Mouse (Mus musculus) granulocyte monocyte progenitor cell, adult 5-6 weeks (primary cell): Measurements from ENCODE around the gene Taf9. TPM values are rescaled to one million over a fixed set of nuclear protein-coding genes. Genes with fewer than 3 reads are reported as not detected.

Source experiments
- ATAC-seq: replicated peaks from 2 replicates; pipeline ENCODE4 v1.8.0; 2016; ENCODE audit warnings: mild to moderate bottlenecking, moderate TSS enrichment, inconsistent platforms; ENCODE audit not compliant: poor library complexity, severe bottlenecking
- total RNA-seq, 2 experiments: library from RNA; stranded (forward) in 1 of 2; stranded (reverse) in 1 of 2; fragments of 200-712, 200-1000 nt in 1 of 2; fragments of >200 nt in 1 of 2; fragmentation: Nextera tagmentation in 1 of 2; gene quantifications; 2 replicates each; pipeline ENCODE4 v1.2.3; 2014 to 2017

Taf9 gene
- total RNA-seq (2014; fragmentation: Nextera tagmentation) (26.5 and 41.9 TPM in 2 replicates), total RNA-seq (2017) (38.9 and 58.9 TPM in 2 replicates)

DNA sequence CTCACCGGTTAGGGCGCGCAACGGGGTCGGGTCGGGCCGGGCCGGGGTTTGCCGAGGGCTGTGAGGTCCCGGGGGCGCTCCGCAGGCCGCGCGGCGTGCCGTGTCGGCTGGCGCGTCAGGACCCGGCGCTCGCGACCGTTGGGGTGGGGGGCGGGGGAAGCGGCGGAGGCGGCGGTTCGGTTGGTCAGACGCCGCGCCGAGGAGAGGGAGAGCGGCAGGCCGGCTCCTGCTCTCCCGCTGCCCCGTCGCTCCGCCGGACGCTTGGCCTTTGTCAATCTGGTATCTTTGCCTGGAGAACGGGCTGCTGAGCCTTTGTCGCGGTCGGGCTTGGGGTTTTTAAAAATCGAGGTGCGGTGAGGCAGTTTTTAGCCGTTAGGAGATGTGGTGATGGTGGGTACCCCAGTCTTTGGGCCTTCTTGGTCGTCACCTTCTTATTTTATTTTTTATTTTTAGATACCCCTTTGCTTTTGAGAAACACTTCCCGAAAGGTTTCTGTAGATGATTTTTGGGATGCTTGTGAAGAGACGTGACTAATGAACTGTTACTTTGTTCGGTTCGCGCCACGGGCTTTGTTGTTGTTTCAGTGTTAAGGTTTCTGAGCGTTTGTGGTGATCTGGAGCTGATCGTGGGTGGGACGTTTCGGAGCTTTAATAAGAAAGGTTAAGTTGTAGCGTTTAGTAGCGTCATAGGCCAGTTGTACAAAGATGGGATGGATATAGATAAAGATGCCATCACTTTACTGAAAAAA is at the start of gene Taf9:
TSS of gene Taf9 (plus strand) at position 141 of the 748 bp plus-strand sequence.
- ATAC-seq = no peak

GRCm38 (mm10) chr13:100602239-100602902 is 49.0 kb upstream of the Taf9 start:
- ATAC-seq = peak; percentile 87

GRCm38 (mm10) chr13:100603031-100603737 is 48.2 kb upstream of the Taf9 start:
- no peak for ATAC-seq

- ATAC-seq = no peak
These were observed 47.7 kb upstream of the Taf9 start for GRCm38 (mm10) chr13:100603738-100604095.

DNA sequence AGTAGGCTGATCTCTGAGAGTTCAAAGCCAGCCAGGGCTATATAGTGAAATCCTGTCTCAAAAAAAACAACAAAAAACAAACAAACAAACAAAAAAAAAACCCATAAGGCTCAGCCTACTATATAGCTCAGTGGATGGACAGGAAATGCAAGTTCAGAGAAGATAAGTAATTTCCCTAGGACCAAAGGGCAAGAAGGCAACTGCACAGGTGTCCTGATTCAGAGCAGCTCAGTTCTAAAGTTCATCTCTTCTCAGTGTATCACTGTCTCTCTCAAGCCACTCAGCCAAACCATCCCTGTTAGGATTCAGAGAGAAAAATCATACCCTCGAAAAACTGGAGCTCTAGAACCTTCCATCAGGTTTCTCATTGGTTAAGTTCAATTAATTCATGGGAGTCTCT is 45.5 kb upstream of the Taf9 start:
- ATAC-seq = no peak

- no peak for ATAC-seq
These were observed 43.6 kb upstream of the Taf9 start for GRCm38 (mm10) chr13:100607756-100608155.

DNA sequence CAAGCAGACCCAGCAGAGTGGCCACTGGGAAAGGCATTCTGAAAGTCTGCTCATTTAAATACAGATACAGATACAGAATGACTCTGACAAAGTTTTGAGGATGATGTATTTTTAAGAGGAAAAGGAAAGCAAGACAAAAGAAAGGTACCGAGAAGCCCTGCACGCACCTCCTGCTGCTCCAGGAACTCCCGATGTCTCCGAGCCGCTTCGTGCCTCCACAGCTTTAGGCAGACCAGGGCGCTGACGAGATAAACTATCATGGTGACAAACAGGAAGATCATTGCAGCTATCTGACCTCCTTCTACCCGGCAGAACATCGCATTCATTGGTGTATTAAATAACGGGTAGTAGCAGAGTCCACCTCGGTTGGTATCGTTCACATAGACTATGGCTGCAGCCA is 40.1 kb upstream of the Taf9 start:
- no peak for ATAC-seq

GRCm38 (mm10) chr13:100612251-100612650 is 39.1 kb upstream of the Taf9 start:
- no peak for ATAC-seq

DNA sequence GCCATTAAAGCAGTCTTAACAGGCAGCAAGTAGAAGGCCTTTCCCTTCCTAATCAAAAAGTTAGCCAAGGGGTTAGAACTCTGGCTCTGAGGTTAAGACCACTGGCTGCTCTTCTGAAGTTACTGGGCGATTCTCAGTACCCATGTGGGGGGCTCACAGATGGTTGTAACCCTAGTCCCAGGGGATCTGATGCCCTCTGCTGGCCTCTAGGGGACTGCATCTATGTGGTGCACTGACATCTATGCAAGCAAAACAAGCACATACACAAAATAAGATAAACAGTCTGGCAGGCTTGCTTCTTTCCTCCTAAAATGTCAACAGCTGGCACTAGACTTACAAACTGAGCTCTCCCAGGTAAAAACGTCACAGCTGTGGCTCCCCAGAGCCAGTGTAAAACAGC is 38.5 kb upstream of the Taf9 start:
- no peak for ATAC-seq

DNA sequence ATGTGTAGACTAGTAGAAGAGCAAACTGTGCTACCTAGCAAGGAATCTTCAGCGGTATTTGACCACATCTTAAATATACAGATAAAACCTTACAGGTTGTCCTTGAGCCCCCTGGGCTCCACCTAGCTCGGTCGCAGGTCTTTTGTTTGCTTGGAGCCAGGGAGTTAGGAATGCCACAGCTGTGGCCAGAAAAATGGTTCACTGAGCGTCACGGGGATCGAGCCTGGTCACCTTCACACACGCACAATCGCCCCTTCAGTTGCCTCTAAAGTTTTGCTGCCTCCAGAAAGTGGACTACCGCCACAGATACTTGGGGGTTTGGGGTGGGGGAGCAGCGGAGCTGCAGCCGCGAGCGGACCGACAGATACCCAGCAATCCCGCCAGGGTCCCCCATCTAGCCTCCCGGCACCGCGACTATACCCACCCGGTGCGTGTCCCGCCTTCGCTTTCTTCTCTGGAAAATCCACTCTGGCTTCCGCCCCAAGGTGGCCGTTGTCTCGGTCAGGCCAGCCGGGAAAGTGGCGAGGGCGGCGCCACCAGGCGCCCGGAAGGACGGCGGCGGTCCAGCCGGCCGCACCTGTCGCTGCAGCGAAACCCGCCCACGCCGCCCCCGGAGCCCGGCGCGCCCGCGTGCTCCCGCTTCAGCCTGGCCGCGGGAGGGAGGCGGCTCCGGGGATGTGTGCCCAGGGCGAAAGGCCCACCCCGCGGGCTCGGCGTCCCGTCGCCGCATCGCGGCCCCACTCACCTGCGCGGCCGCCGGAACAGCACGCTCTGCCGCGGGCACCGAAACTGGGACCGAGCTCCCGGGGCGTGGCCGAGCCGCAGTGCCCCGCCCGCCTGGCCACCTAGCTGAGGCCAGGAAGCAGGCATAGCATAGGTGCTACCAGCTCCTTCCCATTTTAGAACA is 34.9 kb upstream of the Taf9 start, which contains the start of gene Marveld2:
TSS of gene Marveld2 (minus strand) at position 791 of the 907 bp plus-strand sequence.
- ATAC-seq = peak; percentile 86

DNA sequence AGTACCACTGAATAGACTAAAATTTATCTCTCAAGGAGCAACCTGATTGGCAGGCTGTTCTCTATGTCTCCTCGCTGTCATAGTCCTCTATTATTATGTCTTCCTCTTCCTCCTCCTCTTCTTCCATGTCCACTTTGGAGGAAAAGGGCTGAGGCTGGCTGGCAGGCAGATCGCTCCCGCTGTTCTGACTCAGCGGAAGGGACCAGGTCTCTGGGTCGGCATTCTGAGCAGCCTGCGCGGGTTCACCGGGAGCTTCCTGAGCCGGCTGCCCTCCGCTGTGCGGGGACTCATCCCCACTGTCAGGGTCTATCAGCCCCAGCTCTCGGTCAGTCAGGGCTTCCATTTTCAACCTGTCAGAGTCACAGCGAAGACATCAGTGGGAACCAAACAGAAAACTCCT is 33.8 kb upstream of the Taf9 start:
- no peak for ATAC-seq

DNA sequence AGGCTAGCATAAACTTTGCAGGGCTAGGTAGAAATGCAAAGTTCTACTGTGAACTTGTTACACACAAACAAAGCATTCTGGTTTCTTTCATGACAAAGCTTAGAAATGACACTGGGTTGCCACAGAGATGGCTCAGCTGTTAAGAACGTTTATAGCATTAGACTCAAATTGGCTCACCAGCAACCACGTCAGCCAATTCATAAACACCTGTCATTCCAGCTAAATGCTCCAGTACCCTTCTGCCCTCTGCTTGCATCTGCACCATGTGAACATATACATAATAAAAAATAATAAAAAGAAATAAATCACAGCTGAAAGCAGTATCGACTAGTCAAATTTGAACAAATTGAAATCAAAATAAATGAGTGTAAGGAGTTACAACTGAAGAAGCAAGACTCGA is 29.1 kb upstream of the Taf9 start:
- no peak for ATAC-seq

GRCm38 (mm10) chr13:100634106-100634691 is 17.2 kb upstream of the Taf9 start:
- peak; percentile 80 for ATAC-seq

DNA sequence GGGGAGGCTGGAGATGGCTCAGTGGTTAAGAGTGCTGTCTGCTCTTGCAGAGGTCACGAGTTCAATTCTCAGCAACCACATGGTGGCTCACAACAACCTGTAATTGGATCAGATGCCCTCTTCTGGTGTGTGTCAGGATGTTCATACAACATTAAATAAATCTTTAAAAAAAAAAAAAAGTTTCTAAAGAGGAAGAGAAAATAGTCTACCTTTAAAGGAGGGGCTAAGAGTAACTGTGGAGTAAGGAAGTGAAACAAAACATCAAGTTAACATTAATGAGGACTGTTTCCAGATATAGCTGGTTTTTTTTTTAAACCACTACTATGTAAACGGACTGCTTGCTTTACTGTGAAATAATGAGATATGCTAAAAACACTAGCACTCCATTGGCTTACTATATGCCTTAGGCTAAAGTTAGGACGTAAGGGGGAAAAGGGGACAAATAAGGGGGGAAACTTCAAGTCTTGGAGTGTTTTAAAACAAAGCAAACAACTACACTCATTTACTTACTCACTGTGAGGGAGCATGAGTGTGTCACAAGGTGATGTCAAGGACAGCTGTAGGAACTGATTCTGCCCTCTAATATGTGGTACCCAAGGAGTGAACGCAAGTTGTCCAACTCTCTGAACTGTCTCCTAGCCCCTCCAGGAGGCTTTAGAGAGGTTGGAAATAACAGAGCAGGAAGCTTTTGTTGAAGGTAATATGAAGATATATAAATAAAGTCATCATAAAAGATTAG is 8.7 kb upstream of the Taf9 start:
- peak; percentile 97 for ATAC-seq

GRCm38 (mm10) chr13:100648223-100648622 is 3.2 kb upstream of the Taf9 start:
- peak; percentile 51 for ATAC-seq

- ATAC-seq = peak; percentile 88
These were observed 585 bp upstream of the Taf9 start, which contains the start of the genes Ak6 and Rad17 for GRCm38 (mm10) chr13:100650550-100651438. Gene Ak6, plus strand, starts transcription at chr13:100650979. Gene Rad17, minus strand, starts transcription at chr13:100651051.

- ATAC-seq = no peak
These were observed 6.7 kb downstream of the Taf9 start for GRCm38 (mm10) chr13:100658091-100658490.

- peak; percentile 71 for ATAC-seq
These were observed 8.6 kb downstream of the Taf9 start for GRCm38 (mm10) chr13:100659864-100660456.
